9 mouse cellular contexts compared by ENCODE assay signal in the genomic region with DNA sequence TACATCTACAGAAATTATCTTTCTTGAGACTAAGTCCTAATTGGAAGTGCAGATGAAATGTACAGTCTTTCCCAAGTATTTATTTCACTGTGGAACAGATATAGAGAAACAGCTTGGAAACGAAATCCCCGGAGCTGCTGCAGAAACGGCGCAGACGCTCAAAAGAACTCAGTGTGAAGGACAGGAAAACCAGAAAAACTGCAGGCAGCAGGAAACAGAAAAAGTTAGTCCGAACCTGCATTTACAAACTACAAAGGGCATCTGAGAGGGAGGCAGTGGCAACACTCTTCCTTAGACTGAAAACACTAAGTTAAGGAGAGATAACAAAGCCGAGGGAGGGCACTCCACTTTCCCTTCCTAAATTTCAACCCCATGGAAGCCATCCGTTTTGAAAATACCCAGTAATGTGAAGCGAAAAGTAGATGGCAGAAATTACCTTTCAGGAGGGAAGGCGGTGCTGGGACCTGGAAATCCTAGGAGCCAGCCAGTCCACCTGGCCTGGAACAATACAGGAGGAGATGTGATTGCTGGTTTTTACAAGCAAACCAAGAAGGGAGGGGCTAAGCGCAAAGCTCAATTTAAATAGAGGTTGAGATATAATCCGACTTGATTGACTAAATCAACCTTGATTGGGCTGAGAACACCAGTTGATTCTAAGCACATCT. TPM values are rescaled to one million over a fixed set of nuclear protein-coding genes. Genes with fewer than 3 reads are reported as not detected.
A peak's percentile ranks its signal among the peaks of the same experiment; 100 is the strongest.
DNase-seq lines count a peak whose midpoint lies in the region; ATAC-seq and TF ChIP-seq lines count a peak whose summit lies in the region.
"Had no signal": no experiment of that assay in that cellular context is flagged by ENCODE, and none has a peak within 500 bp of the region (broad histone marks: within the 10 kb centered on the region; RNA-seq: fewer than 3 reads in every experiment).

No protein-coding gene starts in this region.

- H3K79me2 ChIP-seq in heart, adult 2 months (replicated peaks; ENCODE audit: control insufficient read depth, insufficient read depth, low read length) = peaks cover 2% of the 10 kb centered on the region

- intact Hi-C loops in heart, adult 2 months (cut with DNase I) = loop anchor here (2.0 to 5.0 kb wide), 2 partner anchors 21 to 378 kb away; no protein-coding TSS in a partner anchor
- intact Hi-C loops in heart, postnatal 14 days (cut with DNase I) = loop anchor here (5.0 kb wide), 1 partner anchor 73 kb away; no protein-coding TSS in a partner anchor

- TF ChIP-seq POLR2A in heart, adult 2 months (IDR thresholded peaks at IDR 0.05; ENCODE audit: insufficient read depth, low read depth, low read length) = no peak
- no peak for TF ChIP-seq POLR2A in thymus, adult 2 months (IDR thresholded peaks at IDR 0.05; ENCODE audit: control insufficient read depth, extremely low read depth, insufficient read depth, low read length, poor library complexity)

- peaks cover 5% of the 10 kb centered on the region for H3K4me1 ChIP-seq in heart, adult 2 months (ENCODE audit: control insufficient read depth, insufficient read depth, low read length)
- peaks cover 14% of the 10 kb centered on the region for H3K4me1 ChIP-seq in thymus, adult 2 months (replicated peaks; ENCODE audit: control insufficient read depth, insufficient read depth, low read length)
- peaks cover 36% of the 10 kb centered on the region for H3K4me1 ChIP-seq in limb, embryonic 13.5 days
- H3K4me1 ChIP-seq in stomach, postnatal 0 days (replicated peaks; ENCODE audit: control insufficient read depth, insufficient read depth) = no peaks in the 10 kb centered on the region; the same call in 1 of the 2 replicates

- no peaks in the 10 kb centered on the region for H3K27me3 ChIP-seq in heart, adult 2 months (ENCODE audit: control insufficient read depth, insufficient read depth, low read length)
- no peaks in the 10 kb centered on the region for H3K27me3 ChIP-seq in thymus, adult 2 months (ENCODE audit: control insufficient read depth, insufficient read depth, low read length)
- H3K27me3 ChIP-seq in limb, embryonic 13.5 days = no peaks in the 10 kb centered on the region
- no peaks in the 10 kb centered on the region for H3K27me3 ChIP-seq in stomach, postnatal 0 days (ENCODE audit: control insufficient read depth, insufficient read depth, low read length)
- H3K27me3 ChIP-seq: CH12.LX had no signal

- DNase-seq in heart, adult 2 months = no peak
- DNase-seq in heart, postnatal 14 days = no peak
- DNase-seq in thymus, adult 2 months = no peak
- DNase-seq in thymus, postnatal 36 days = no peak
- no peak for DNase-seq in stomach, postnatal 0 days (ENCODE audit: low spot score)
- DNase-seq in cerebellum, adult 18-20 months = no peak
- no peak for DNase-seq in ovary, postnatal 14 days (ENCODE audit: low spot score)

- H3K4me3 ChIP-seq in heart, adult 2 months = peak overlapping the region; percentile 70
- no peak overlapping the region for H3K4me3 ChIP-seq in thymus, adult 2 months (ENCODE audit: control insufficient read depth, insufficient read depth, low read length)
- H3K4me3 ChIP-seq in limb, embryonic 13.5 days = peak overlapping the region; percentile 50
- H3K4me3 ChIP-seq in stomach, postnatal 0 days (ENCODE audit: low read depth, low read length) = peak overlapping the region; percentile 50

- peak overlapping the region; percentile 76 for H3K4me2 ChIP-seq in limb, embryonic 13.5 days (replicated peaks)
- peak overlapping the region; percentile 67 for H3K4me2 ChIP-seq in stomach, postnatal 0 days (replicated peaks; ENCODE audit: low read depth)

- H3K36me3 ChIP-seq in heart, adult 2 months (ENCODE audit: control insufficient read depth, insufficient read depth, low read length) = peaks cover 4% of the 10 kb centered on the region
- no peaks in the 10 kb centered on the region for H3K36me3 ChIP-seq in thymus, adult 2 months (ENCODE audit: control insufficient read depth, insufficient read depth, low read length)
- no peaks in the 10 kb centered on the region for H3K36me3 ChIP-seq in limb, embryonic 13.5 days
- no peaks in the 10 kb centered on the region for H3K36me3 ChIP-seq in stomach, postnatal 0 days (ENCODE audit: control insufficient read depth, insufficient read depth, low read length)

- ATAC-seq in limb, embryonic 13.5 days (ENCODE audit: low FRiP score, low read depth) = no peak
- ATAC-seq in stomach, postnatal 0 days (ENCODE audit: low FRiP score, low TSS enrichment) = no peak

- H3K9me3 ChIP-seq in limb, embryonic 13.5 days = no peaks in the 10 kb centered on the region
- H3K9me3 ChIP-seq in stomach, postnatal 0 days (ENCODE audit: control insufficient read depth, low read length) = no peaks in the 10 kb centered on the region

- peak overlapping the region; percentile 91 for H3K27ac ChIP-seq in heart, adult 2 months
- H3K27ac ChIP-seq in thymus, adult 2 months (ENCODE audit: control insufficient read depth, insufficient read depth, low read length) = peak overlapping the region; percentile 58
- peak overlapping the region; percentile 72 for H3K27ac ChIP-seq in limb, embryonic 13.5 days
- peak overlapping the region; percentile 91 for H3K27ac ChIP-seq in stomach, postnatal 0 days (replicated peaks)

- no peak overlapping the region; the same call in 1 of the 2 replicates for H3K9ac ChIP-seq in heart, adult 2 months (ENCODE audit: low read depth, low read length)
- H3K9ac ChIP-seq in limb, embryonic 13.5 days = no peak overlapping the region; the same call in 1 of the 2 replicates
- peak overlapping the region; percentile 72 for H3K9ac ChIP-seq in stomach, postnatal 0 days (ENCODE audit: low read length)

- TF ChIP-seq EP300 in heart, adult 2 months (IDR thresholded peaks at IDR 0.05; ENCODE audit: insufficient read depth, low read depth, low read length) = no peak
- TF ChIP-seq EP300 in stomach, postnatal 0 days (optimal IDR thresholded peaks at IDR 0.05) = no peak

- TF ChIP-seq CTCF in heart, adult 2 months (IDR thresholded peaks at IDR 0.05) = no peak
- TF ChIP-seq CTCF in thymus, adult 2 months (IDR thresholded peaks at IDR 0.05; ENCODE audit: borderline replicate concordance, control insufficient read depth, extremely low read depth, insufficient read depth, low read length, poor library complexity) = no peak
- no peak for TF ChIP-seq CTCF in stomach, postnatal 0 days (IDR thresholded peaks at IDR 0.05; ENCODE audit: low read depth)

- WGBS in heart, adult 2 months = 33% methylated on average over 12 of the region's 12 CpGs
- WGBS in thymus, adult 2 months = 4% methylated on average over 12 of the region's 12 CpGs
- 8% methylated on average over 12 of the region's 12 CpGs for WGBS in limb, embryonic 13.5 days
- 16% methylated on average over 12 of the region's 12 CpGs for WGBS in stomach, postnatal 0 days

RNA-seq across cellular contexts. Expression of a gene that starts 13.7 kb away (rescaled TPM):
- 1 to 10 TPM; 8.9 to 9.4 TPM for total RNA-seq in heart, adult 2 months (2021)
- polyA plus RNA-seq in heart, adult 2 months (2012; rRNA removed) = 5.2 and 9.7 TPM in 2 replicates
- 10 to 100 TPM; 14.3 to 17.1 TPM for total RNA-seq in heart, postnatal 14 days (2021)
- polyA plus RNA-seq in thymus, adult 2 months (2012; rRNA removed) = 32.1 and 41.0 TPM in 2 replicates
- 4.5 and 4.6 TPM in 2 replicates for polyA plus RNA-seq in limb, embryonic 13.5 days (2015; fragmentation: Nextera tagmentation; extraction: Ambion mirVana)
- polyA plus RNA-seq in stomach, postnatal 0 days (2015; fragmentation: Nextera tagmentation; extraction: Ambion mirVana) = 1.5 and 1.7 TPM in 2 replicates
